Mouse (Mus musculus): Measurements from ENCODE around the gene Gpx5. TPM values are rescaled to one million over a fixed set of nuclear protein-coding genes. Genes with fewer than 3 reads are reported as not detected.

Gene Gpx5
- total RNA-seq, 2 experiments from 2014 or later = not detected

Other genes starting within 250 kb of the Gpx5 start
- gene Olfr1370, start 217.8 kb downstream of the Gpx5 start, total RNA-seq (2021) = not detected
- gene Olfr1369-ps1, start 181.2 kb downstream of the Gpx5 start, total RNA-seq (2021) = not detected
- not detected for gene Olfr263, start 163.1 kb downstream of the Gpx5 start, total RNA-seq (2021)
- not detected for gene Olfr1368, start 146.9 kb downstream of the Gpx5 start, total RNA-seq (2021)
- gene Trim27, start 113.3 kb downstream of the Gpx5 start, total RNA-seq (2021) = 10 to 100 TPM; 37.3 to 41.1 TPM
- not detected for gene Gpx6, start 19.4 kb upstream of the Gpx5 start, total RNA-seq (2021)
- not detected for gene Olfr1367, start 54.2 kb upstream of the Gpx5 start, total RNA-seq (2021)
- 1 to 10 TPM; 8.4 to 9.9 TPM for gene Zscan12, start 70.1 kb upstream of the Gpx5 start, total RNA-seq (2021)
- gene Zkscan3, start 110.0 kb upstream of the Gpx5 start, total RNA-seq (2021) = 10 to 100 TPM; 39.7 to 46.2 TPM
- gene Pgbd1, start 148.3 kb upstream of the Gpx5 start, total RNA-seq (2021) = 1 to 10 TPM; 1.1 to 1.5 TPM
- gene Zscan26, start 161.0 kb upstream of the Gpx5 start, total RNA-seq (2021) = 10 to 100 TPM; 52.3 to 53.5 TPM
- gene Nkapl, start 175.8 kb upstream of the Gpx5 start, total RNA-seq (2021) = 1 to 10 TPM in 1 of 2 experiments, under 1 TPM in 1; 0.78 to 1.2 TPM
- gene Zkscan4, start 186.2 kb upstream of the Gpx5 start, total RNA-seq (2021) = 1 to 10 TPM; 6.1 to 7.0 TPM
- gene Gm10065, start 186.7 kb upstream of the Gpx5 start, total RNA-seq (2021) = not detected
- 10 to 100 TPM; 21.6 to 23.2 TPM for gene AK157302, start 202.5 kb upstream of the Gpx5 start, total RNA-seq (2021)
- gene Gm11273, start 208.7 kb upstream of the Gpx5 start, total RNA-seq (2021) = 10 to 100 TPM; 49.1 to 63.4 TPM
- gene Zkscan8, start 238.4 kb upstream of the Gpx5 start, total RNA-seq (2021) = 10 to 100 TPM; 18.3 to 19.9 TPM